Mouse (Mus musculus) neutrophil, adult 5-6 weeks (primary cell): ENCODE measurements around the gene Dync1i1. TPM values are rescaled to one million over a fixed set of nuclear protein-coding genes. Genes with fewer than 3 reads are reported as not detected.

Experiments
- ATAC-seq: fragments of 151-379, 151-347 bp; 2 replicates; pipeline ENCODE4 v1.8.0; 2017; ENCODE audit warnings: mild to moderate bottlenecking, moderate TSS enrichment; ENCODE audit not compliant: insufficient number of reproducible peaks, poor library complexity, low FRiP score, severe bottlenecking; ENCODE audit errors: extremely low read depth
- total RNA-seq: library from RNA; stranded (forward); fragments of 200-1000 nt; gene quantifications from 2 replicates; pipeline ENCODE4 v1.2.3, GENCODE M21; 2017

Dync1i1 gene
- total RNA-seq, 1 experiment from 2014 or later = not detected

- ATAC-seq = no peak
Measured at GRCm38 (mm10) chr6:5935587-5936353, 210.3 kb downstream of the Dync1i1 start.

GRCm38 (mm10) chr6:5949812-5950392, 224.5 kb downstream of the Dync1i1 start:
- ATAC-seq = no peak

GRCm38 (mm10) chr6:5956316-5956913, 231.0 kb downstream of the Dync1i1 start:
- ATAC-seq = no peak

GRCm38 (mm10) chr6:5960728-5961127, 235.3 kb downstream of the Dync1i1 start:
- no peak for ATAC-seq

GRCm38 (mm10) chr6:5961960-5962359, 236.5 kb downstream of the Dync1i1 start:
- ATAC-seq = no peak

- ATAC-seq = no peak
Measured at GRCm38 (mm10) chr6:5966376-5966775, 240.9 kb downstream of the Dync1i1 start.

DNA sequence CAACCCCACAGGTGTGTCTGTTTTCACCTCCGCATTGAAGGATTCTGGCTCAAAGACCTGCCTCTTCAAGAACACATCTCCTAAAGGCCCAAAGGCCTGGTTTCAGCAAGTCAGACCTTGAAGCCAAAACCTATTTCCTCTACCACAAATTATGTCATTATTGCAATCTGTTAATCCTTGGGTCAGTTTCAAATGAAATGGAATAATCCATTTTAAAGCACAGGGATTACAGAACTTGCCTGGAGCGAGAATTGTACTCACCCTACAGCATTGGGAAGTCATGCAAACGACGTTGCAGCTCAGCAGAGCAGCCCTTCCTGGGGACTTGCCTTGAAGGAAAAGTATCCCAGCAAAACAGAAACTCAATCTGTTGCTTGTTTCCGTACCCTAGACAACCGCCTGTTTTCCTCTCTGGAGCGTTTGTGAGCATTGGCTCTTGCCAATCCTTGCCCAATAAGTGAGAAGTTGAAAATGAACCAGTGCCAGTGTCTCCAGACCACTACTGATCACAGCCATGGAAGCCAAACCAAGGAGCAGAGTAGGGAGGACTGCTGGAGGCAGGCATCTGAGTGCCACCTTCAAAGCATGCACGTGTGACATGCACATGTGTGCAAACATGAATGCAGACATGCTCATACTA, 241.5 kb downstream of the Dync1i1 start:
- ATAC-seq = no peak

DNA sequence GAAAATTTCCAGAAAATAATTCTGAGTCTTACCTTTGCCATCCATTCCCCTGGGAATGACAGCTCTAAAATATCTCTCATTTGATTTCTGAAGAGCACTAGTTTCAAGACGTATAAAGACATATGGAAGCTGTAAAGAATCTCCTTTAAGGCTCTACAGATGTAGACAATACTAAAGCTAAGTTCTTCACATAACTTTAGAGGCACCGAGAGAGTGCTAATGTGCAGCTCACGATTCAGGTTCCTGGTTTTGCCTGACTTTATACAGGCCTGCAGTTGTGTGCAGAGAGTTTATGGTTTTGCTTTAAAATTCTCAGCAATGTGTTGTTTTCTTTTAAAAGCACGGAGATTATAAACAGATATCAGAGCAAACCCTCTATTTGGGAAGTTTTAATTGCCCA, 242.1 kb downstream of the Dync1i1 start:
- ATAC-seq = no peak

- ATAC-seq = no peak
Measured at GRCm38 (mm10) chr6:5969613-5970012, 244.2 kb downstream of the Dync1i1 start.

GRCm38 (mm10) chr6:5976241-5976640, 250.8 kb downstream of the Dync1i1 start:
- ATAC-seq = no peak

- no peak for ATAC-seq
Measured at GRCm38 (mm10) chr6:5977238-5977920, 251.9 kb downstream of the Dync1i1 start.

GRCm38 (mm10) chr6:5991243-5991642, 265.8 kb downstream of the Dync1i1 start:
- ATAC-seq = no peak

DNA sequence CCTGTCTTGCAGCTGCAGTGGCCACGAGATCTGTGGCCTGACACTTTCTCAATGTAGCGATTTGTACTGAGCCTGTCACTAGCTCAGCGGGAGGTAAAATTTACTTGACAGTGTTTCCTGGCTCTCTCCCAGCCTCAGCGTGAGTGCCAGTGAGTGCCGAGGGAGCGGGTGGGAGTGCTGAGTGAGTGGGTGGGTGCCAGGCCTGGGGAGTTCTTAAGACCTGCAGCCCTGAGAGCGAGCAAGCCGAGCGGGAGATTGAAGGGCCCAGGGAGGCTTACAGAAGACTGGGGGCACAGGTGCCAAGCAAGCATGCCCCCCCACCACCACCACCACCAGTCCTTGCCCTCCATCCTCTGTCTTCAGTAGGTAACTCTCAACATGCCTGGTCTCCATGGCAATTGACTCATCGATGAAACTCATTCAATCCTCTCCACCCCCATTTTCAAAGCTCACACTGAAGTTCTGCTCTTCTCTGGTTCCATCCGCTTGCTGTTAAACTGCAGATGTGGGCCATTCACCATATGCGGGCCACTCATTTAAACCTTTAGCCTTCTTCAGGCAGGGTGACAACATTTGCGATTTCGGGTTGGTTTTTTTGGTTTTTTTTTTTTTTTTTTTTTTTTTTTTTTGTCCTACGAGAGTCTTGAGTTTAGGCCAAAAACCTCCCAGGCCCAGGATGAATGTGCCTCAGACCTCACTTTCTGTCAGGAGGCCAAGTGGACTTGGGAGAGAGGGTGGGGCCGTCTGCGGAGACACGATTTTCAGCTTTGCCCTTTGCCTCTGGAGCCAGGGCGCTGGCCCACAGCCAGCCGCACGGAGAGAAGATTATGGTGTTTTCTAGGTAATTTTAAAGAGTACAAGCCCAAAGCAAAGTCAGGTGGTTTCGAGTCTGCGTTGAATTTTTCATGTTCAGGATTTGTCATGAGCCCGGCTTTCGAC, 266.6 kb downstream of the Dync1i1 start:
- ATAC-seq = no peak

GRCm38 (mm10) chr6:5993056-5993455, 267.6 kb downstream of the Dync1i1 start:
- ATAC-seq = no peak

- ATAC-seq = no peak
Measured at GRCm38 (mm10) chr6:5997535-5997934, 272.1 kb downstream of the Dync1i1 start.

- no peak for ATAC-seq
Measured at GRCm38 (mm10) chr6:6002061-6002460, 276.6 kb downstream of the Dync1i1 start.

GRCm38 (mm10) chr6:6004756-6005485, 279.5 kb downstream of the Dync1i1 start:
- ATAC-seq = no peak
